Mouse (Mus musculus): ENCODE results near the gene Hist1h4n. TPM values are rescaled to one million over a fixed set of nuclear protein-coding genes. Genes with fewer than 3 reads are reported as not detected.

Gene Hist1h4n
- 5.7 and 5.9 TPM in 2 replicates for polyA plus RNA-seq (2015; fragmentation: Nextera tagmentation; extraction: Ambion mirVana)

GRCm38 (mm10) chr13:21831418-21832394 is at the start of gene Hist1h4n:
Hist1h4n (minus strand) TSS chr13:21832196.

GRCm38 (mm10) chr13:21833461-21833860 is 1.5 kb upstream of the Hist1h4n start, which contains the start of the genes Hist1h2ap and Hist1h2br:
Hist1h2ap (minus strand) TSS chr13:21833507.
Hist1h2br (plus strand) TSS chr13:21833743.

GRCm38 (mm10) chr13:21811539-21811938 is 20.5 kb downstream of the Hist1h4n start, which contains the start of gene Hist1h4m:
Hist1h4m (plus strand) TSS chr13:21811746.

GRCm38 (mm10) chr13:21810073-21810472 is 21.9 kb downstream of the Hist1h4n start, which contains the start of the genes Hist1h2bq and Hist1h2ao:
Hist1h2bq (minus strand) TSS chr13:21810197.
Hist1h2ao (plus strand) TSS chr13:21810465.

DNA sequence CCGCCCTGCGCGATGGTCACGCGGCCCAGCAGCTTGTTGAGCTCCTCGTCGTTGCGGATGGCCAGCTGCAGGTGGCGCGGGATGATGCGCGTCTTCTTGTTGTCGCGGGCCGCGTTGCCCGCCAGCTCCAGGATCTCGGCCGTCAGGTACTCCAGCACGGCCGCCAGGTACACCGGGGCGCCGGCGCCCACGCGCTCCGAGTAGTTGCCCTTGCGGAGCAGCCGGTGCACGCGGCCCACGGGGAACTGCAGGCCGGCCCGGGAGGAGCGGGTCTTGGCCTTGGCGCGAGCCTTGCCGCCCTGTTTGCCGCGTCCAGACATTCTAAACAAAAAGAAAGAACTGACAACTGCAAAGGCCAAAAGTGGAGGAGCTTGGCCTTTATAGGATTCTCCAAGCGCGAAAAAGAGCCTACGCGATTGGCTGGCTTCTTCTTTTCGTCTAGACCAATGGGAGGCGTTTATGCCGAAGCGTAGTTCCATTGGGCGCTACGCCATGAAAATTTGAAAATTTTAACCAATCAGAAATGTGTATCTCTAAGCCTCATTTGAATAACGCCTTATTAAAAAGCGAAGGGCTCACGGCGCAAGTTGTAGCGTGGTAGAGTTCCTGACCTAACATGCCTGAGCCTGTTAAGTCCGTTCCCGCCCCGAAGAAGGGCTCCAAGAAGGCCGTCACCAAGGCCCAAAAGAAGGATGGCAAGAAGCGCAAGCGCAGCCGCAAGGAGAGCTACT is 44.9 kb downstream of the Hist1h4n start, which contains the start of the genes Hist1h2an and Hist1h2bp:
TSS of gene Hist1h2an (minus strand) at position 320 of the 731 bp plus-strand sequence.
TSS of gene Hist1h2bp (plus strand) at position 563 of the 731 bp plus-strand sequence.

DNA sequence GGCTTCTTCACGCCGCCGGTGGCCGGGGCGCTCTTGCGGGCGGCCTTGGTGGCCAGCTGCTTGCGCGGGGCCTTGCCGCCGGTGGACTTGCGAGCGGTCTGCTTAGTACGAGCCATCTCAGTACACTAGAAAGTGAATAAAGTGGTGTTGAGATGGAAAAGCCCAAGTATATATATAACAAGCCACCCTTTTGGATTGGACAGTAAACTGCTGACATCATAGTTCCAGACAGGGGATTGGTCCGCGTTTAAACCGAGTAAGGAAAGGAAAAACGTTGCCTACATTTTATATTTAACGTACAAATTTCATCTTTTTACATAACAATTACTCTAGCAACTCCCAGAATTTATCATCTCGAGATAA is 48.8 kb downstream of the Hist1h4n start, which contains the start of gene Hist1h3i:
TSS of gene Hist1h3i (minus strand) at position 116 of the 363 bp plus-strand sequence.

Small RNAs within 50 kb of the gene (microRNA-seq; reads per million reads assigned to microRNA genes)
- gene Gm19658 (ENCODE audit: borderline replicate concordance, insufficient number of aligned reads) (not detected), gene Gm44346 (ENCODE audit: borderline replicate concordance, insufficient number of aligned reads) (not detected), gene Gm44466 (ENCODE audit: borderline replicate concordance, insufficient number of aligned reads) (not detected)

Other genes with a start within 250 kb of the Hist1h4n start
- not detected in 2 replicates for gene Olfr1362, start 218.2 kb downstream of the Hist1h4n start, polyA plus RNA-seq (2015; fragmentation: Nextera tagmentation; extraction: Ambion mirVana)
- gene Olfr11, start 189.7 kb downstream of the Hist1h4n start, polyA plus RNA-seq (2015; fragmentation: Nextera tagmentation; extraction: Ambion mirVana) = not detected in 2 replicates
- gene Olfr1361, start 168.8 kb downstream of the Hist1h4n start, polyA plus RNA-seq (2015; fragmentation: Nextera tagmentation; extraction: Ambion mirVana) = not detected in 2 replicates
- not detected in 2 replicates for gene Olfr1360, start 154.8 kb downstream of the Hist1h4n start, polyA plus RNA-seq (2015; fragmentation: Nextera tagmentation; extraction: Ambion mirVana)
- gene Olfr1359, start 134.1 kb downstream of the Hist1h4n start, polyA plus RNA-seq (2015; fragmentation: Nextera tagmentation; extraction: Ambion mirVana) = not detected in 2 replicates
- gene Hist1h2bl, start 116.1 kb downstream of the Hist1h4n start, polyA plus RNA-seq (2015; fragmentation: Nextera tagmentation; extraction: Ambion mirVana) = 1.4 TPM in 1 of 2 replicates, not detected in the other
- gene Hist1h2ai, start 115.8 kb downstream of the Hist1h4n start, polyA plus RNA-seq (2015; fragmentation: Nextera tagmentation; extraction: Ambion mirVana) = 6.6 and 14.9 TPM in 2 replicates
- 0.38 and 2.1 TPM in 2 replicates for gene Hist1h3h, start 114.5 kb downstream of the Hist1h4n start, polyA plus RNA-seq (2015; fragmentation: Nextera tagmentation; extraction: Ambion mirVana)
- 1.1 and 1.3 TPM in 2 replicates for gene Hist1h2bm, start 110.2 kb downstream of the Hist1h4n start, polyA plus RNA-seq (2015; fragmentation: Nextera tagmentation; extraction: Ambion mirVana)
- 0.39 and 0.77 TPM in 2 replicates for gene Hist1h4j, start 97.1 kb downstream of the Hist1h4n start, polyA plus RNA-seq (2015; fragmentation: Nextera tagmentation; extraction: Ambion mirVana)
- 2.2 and 2.5 TPM in 2 replicates for gene Hist1h4k, start 81.7 kb downstream of the Hist1h4n start, polyA plus RNA-seq (2015; fragmentation: Nextera tagmentation; extraction: Ambion mirVana)
- gene Hist1h2ak, start 78.4 kb downstream of the Hist1h4n start, polyA plus RNA-seq (2015; fragmentation: Nextera tagmentation; extraction: Ambion mirVana) = 6.3 and 6.9 TPM in 2 replicates
- 0.83 and 1.5 TPM in 2 replicates for gene Hist1h2bn, start 78.1 kb downstream of the Hist1h4n start, polyA plus RNA-seq (2015; fragmentation: Nextera tagmentation; extraction: Ambion mirVana)
- gene Hist1h1b, start 51.6 kb downstream of the Hist1h4n start, polyA plus RNA-seq (2015; fragmentation: Nextera tagmentation; extraction: Ambion mirVana) = 9.0 and 13.0 TPM in 2 replicates
- 55.7 and 74.2 TPM in 2 replicates for gene Hist1h3i, start 48.8 kb downstream of the Hist1h4n start, polyA plus RNA-seq (2015; fragmentation: Nextera tagmentation; extraction: Ambion mirVana)
- gene Hist1h2an, start 45.0 kb downstream of the Hist1h4n start, polyA plus RNA-seq (2015; fragmentation: Nextera tagmentation; extraction: Ambion mirVana) = 7.6 and 8.2 TPM in 2 replicates
- gene Hist1h2bp, start 44.7 kb downstream of the Hist1h4n start, polyA plus RNA-seq (2015; fragmentation: Nextera tagmentation; extraction: Ambion mirVana) = 1.4 and 1.8 TPM in 2 replicates
- gene Hist1h2bq, start 22.0 kb downstream of the Hist1h4n start, polyA plus RNA-seq (2015; fragmentation: Nextera tagmentation; extraction: Ambion mirVana) = 1.4 and 6.7 TPM in 2 replicates
- gene Hist1h2ao, start 21.7 kb downstream of the Hist1h4n start, polyA plus RNA-seq (2015; fragmentation: Nextera tagmentation; extraction: Ambion mirVana) = 2.0 TPM in 1 of 2 replicates, not detected in the other
- gene Hist1h4m, start 20.4 kb downstream of the Hist1h4n start, polyA plus RNA-seq (2015; fragmentation: Nextera tagmentation; extraction: Ambion mirVana) = not detected in 2 replicates
- gene Hist1h2ap, start 1.3 kb upstream of the Hist1h4n start, polyA plus RNA-seq (2015; fragmentation: Nextera tagmentation; extraction: Ambion mirVana) = 2,226 and 3,319 TPM in 2 replicates
- gene Hist1h2br, start 1.5 kb upstream of the Hist1h4n start, polyA plus RNA-seq (2015; fragmentation: Nextera tagmentation; extraction: Ambion mirVana) = 1.6 and 7.1 TPM in 2 replicates
- 3.3 and 5.1 TPM in 2 replicates for gene Zfp184, start 112.9 kb upstream of the Hist1h4n start, polyA plus RNA-seq (2015; fragmentation: Nextera tagmentation; extraction: Ambion mirVana)
- gene Pom121l2, start 149.0 kb upstream of the Hist1h4n start, polyA plus RNA-seq (2015; fragmentation: Nextera tagmentation; extraction: Ambion mirVana) = not detected in 2 replicates
- gene Prss16, start 177.5 kb upstream of the Hist1h4n start, polyA plus RNA-seq (2015; fragmentation: Nextera tagmentation; extraction: Ambion mirVana) = 0.69 and 0.87 TPM in 2 replicates
- gene Hist1h2ah, start 203.4 kb upstream of the Hist1h4n start, polyA plus RNA-seq (2015; fragmentation: Nextera tagmentation; extraction: Ambion mirVana) = 4.4 TPM in 1 of 2 replicates, not detected in the other
- gene Hist1h2bk, start 203.7 kb upstream of the Hist1h4n start, polyA plus RNA-seq (2015; fragmentation: Nextera tagmentation; extraction: Ambion mirVana) = 2.2 TPM in 2 replicates
- 13.6 and 16.5 TPM in 2 replicates for gene Hist1h4i, start 209.2 kb upstream of the Hist1h4n start, polyA plus RNA-seq (2015; fragmentation: Nextera tagmentation; extraction: Ambion mirVana)
- gene Hist1h2ag, start 210.7 kb upstream of the Hist1h4n start, polyA plus RNA-seq (2015; fragmentation: Nextera tagmentation; extraction: Ambion mirVana) = 8.9 and 16.4 TPM in 2 replicates
- gene Hist1h2bj, start 211.0 kb upstream of the Hist1h4n start, polyA plus RNA-seq (2015; fragmentation: Nextera tagmentation; extraction: Ambion mirVana) = 2.6 and 4.8 TPM in 2 replicates

Data from adrenal gland, postnatal 0 days (tissue).